Mouse (Mus musculus) ovary, postnatal 36 days (tissue): Measurements from ENCODE around the gene Nelfb.
"Not testable (repeated sequence)": the region's sequence is repeated elsewhere in the genome, so short reads cannot be mapped to it uniquely, and the experiment has no call there.

Source experiments
- DNase-seq: peaks from one replicate; pipeline ENCODE4 v3.0.0; 2022; ENCODE audit warnings: low spot score, mixed read lengths

Nelfb gene

GRCm38 (mm10) chr2:25211121-25211670 lies at the start of gene Nelfb:
Nelfb (minus strand) TSS chr2:25211489.
- DNase-seq, result peak; percentile 90

- no peak for DNase-seq
Measured at GRCm38 (mm10) chr2:25258887-25259286, 47.6 kb upstream of the Nelfb start.

GRCm38 (mm10) chr2:25257250-25257649 lies 46.0 kb upstream of the Nelfb start:
- not testable (repeated sequence) for DNase-seq

- not testable (repeated sequence) for DNase-seq
Measured at GRCm38 (mm10) chr2:25256443-25257109, 45.3 kb upstream of the Nelfb start.

- peak; percentile 84 for DNase-seq
Measured at GRCm38 (mm10) chr2:25255284-25255779, 44.0 kb upstream of the Nelfb start, which contains the start of gene Tmem203. Tmem203 (plus strand) TSS chr2:25255439.

- DNase-seq, result no peak
Measured at GRCm38 (mm10) chr2:25252331-25252730, 41.0 kb upstream of the Nelfb start.

- DNase-seq, result no peak
Measured at GRCm38 (mm10) chr2:25246183-25247072, 35.1 kb upstream of the Nelfb start, which contains the start of gene AL732309.1. AL732309.1 (minus strand) TSS chr2:25246863.

GRCm38 (mm10) chr2:25244144-25244543 lies 32.9 kb upstream of the Nelfb start:
- no peak for DNase-seq

- no peak for DNase-seq
Measured at GRCm38 (mm10) chr2:25243342-25243741, 32.1 kb upstream of the Nelfb start.

GRCm38 (mm10) chr2:25242101-25242506 lies 30.8 kb upstream of the Nelfb start, which contains the start of the genes Rnf208 and Cysrt1:
Rnf208 (plus strand) TSS chr2:25242255.
Cysrt1 (minus strand) TSS chr2:25242452.
- DNase-seq, result no peak

GRCm38 (mm10) chr2:25241438-25241775 lies 30.1 kb upstream of the Nelfb start:
- no peak for DNase-seq

GRCm38 (mm10) chr2:25240723-25241437 lies 29.6 kb upstream of the Nelfb start:
- DNase-seq, result peak; percentile 75

GRCm38 (mm10) chr2:25240310-25240709 lies 29.0 kb upstream of the Nelfb start:
- no peak for DNase-seq

GRCm38 (mm10) chr2:25239766-25240165 lies 28.5 kb upstream of the Nelfb start:
- DNase-seq, result no peak

- DNase-seq, result no peak
Measured at GRCm38 (mm10) chr2:25238106-25238505, 26.8 kb upstream of the Nelfb start.

GRCm38 (mm10) chr2:25237522-25237921 lies 26.2 kb upstream of the Nelfb start:
- no peak for DNase-seq

- DNase-seq, result no peak
Measured at GRCm38 (mm10) chr2:25236614-25237013, 25.3 kb upstream of the Nelfb start, which contains the start of gene Rnf224. Rnf224 (minus strand) TSS chr2:25236787.

- DNase-seq, result no peak
Measured at GRCm38 (mm10) chr2:25234551-25235220, 23.4 kb upstream of the Nelfb start.

GRCm38 (mm10) chr2:25234050-25234449 lies 22.8 kb upstream of the Nelfb start, which contains the start of gene Slc34a3:
Slc34a3 (minus strand) TSS chr2:25234364.
- DNase-seq, result no peak

GRCm38 (mm10) chr2:25233421-25233820 lies 22.1 kb upstream of the Nelfb start:
- no peak for DNase-seq

- DNase-seq, result no peak
Measured at GRCm38 (mm10) chr2:25231038-25231437, 19.7 kb upstream of the Nelfb start.
